Mouse (Mus musculus) heart, adult 10 weeks (tissue): Measurements from ENCODE around the gene Nde1. TPM values are rescaled to one million over a fixed set of nuclear protein-coding genes. Genes with fewer than 3 reads are reported as not detected.

Experiments used
- polyA plus RNA-seq: library from polyadenylated mRNA; stranded (reverse); fragments of 350-450 nt; fragmentation: Illumina TruSeq; extraction: RNeasy Lipid Tissue Mini Kit (QIAGEN cat#74804); gene quantifications from one replicate; pipeline ENCODE4 v1.2.3, GENCODE M21; 2014; ENCODE audit warnings: low read depth, low replicate concordance

Gene Nde1
- polyA plus RNA-seq: 37.1 TPM

DNA sequence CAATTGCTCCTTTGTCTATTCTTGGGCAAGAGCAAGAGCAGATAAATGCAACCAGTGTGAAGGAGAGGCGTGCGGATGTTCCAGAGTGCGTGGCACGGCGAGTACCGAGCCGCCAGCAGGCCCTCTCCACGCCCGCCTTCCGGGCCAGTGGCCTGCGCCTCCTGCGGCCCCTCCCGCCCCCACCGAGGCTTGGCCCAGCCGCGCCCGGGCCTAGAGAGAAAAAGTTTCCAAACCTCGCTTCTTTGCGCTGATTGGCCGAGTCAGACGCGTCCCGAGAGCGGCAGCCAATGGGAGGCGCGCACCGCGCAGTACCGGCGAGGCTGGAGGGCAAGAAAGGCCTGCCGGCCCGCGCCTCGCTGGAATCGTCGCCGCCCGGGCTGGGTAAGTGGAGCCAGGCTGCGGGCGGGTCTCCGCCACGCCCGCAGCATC lies at the start of gene Nde1, which contains the start of gene Marf1:
Gene Nde1 (plus strand): TSS at position 288 of the 429 bp plus-strand sequence.
Gene Marf1 (minus strand): TSS at position 364 of the 429 bp plus-strand sequence.

Other genes with a start within 250 kb of the Nde1 start
- gene 2900011O08Rik, start 176.7 kb upstream of the Nde1 start, polyA plus RNA-seq: not detected
- not detected for gene Ifitm7, start 176.4 kb upstream of the Nde1 start, polyA plus RNA-seq
- gene Marf1, start 76 bp downstream of the Nde1 start, polyA plus RNA-seq: 22.8 TPM
- gene Myh11, start 128.1 kb downstream of the Nde1 start, polyA plus RNA-seq: 33.8 TPM
- gene Fopnl, start 154.1 kb downstream of the Nde1 start, polyA plus RNA-seq: 82.7 TPM
- 16.8 TPM for gene Abcc1, start 198.3 kb downstream of the Nde1 start, polyA plus RNA-seq